Mouse (Mus musculus) bone marrow macrophage, adult 2 months (primary cell): ENCODE measurements at regions not wholly inside any gene's neighbourhood (a gene's known extent, or its start where the extent isn't known, plus 50 kb on each side); places are given as distances from the start of the nearest gene placed in this dataset.

Experiments
- CTCF ChIP-seq: IDR thresholded peaks from 2 replicates; pipeline ENCODE4 v1.5.1; 2012; ENCODE audit warnings: low read depth, mild to moderate bottlenecking, low read length, moderate library complexity
- POLR2A ChIP-seq: IDR thresholded peaks from 2 replicates; pipeline ENCODE4 v1.6.1; 2012; ENCODE audit warnings: mild to moderate bottlenecking, low read depth, low read length, borderline replicate concordance

DNA sequence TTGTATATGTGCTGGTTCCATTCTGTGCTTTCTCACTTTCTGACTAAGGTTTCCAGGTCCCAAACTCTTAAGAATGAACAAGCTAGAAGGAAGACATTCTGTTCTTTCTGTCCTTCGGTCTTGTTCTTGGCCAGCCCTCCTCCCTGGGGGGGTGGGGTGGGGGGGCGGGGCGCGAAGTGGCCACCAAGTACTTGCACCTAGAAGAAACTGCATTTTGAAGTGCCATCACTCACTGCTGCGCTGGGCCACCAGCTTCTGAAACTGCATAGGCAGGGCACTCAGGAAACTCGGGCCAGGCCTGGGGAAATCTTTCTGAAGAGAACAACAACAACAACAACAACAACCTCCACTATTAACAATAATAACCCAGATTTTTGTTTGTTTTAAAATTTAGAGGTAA, 94.4 kb upstream of the Fut8 start:
- no peak for TF ChIP-seq POLR2A
- no peak for TF ChIP-seq CTCF
